Mouse (Mus musculus) liver, embryonic 13.5 days (tissue): Measurements from ENCODE around the gene Cfap57. TPM values are rescaled to one million over a fixed set of nuclear protein-coding genes. Genes with fewer than 3 reads are reported as not detected.
"Not testable (repeated sequence)": the region's sequence is repeated elsewhere in the genome, so short reads cannot be mapped to it uniquely, and the experiment has no call there.

Experiments
- ATAC-seq: fragments of 200-750 bp; cut with Nextera tagmentation; 2 replicates; pipeline ENCODE4 v1.8.0; 2017; ENCODE audit warnings: low read depth, mild to moderate bottlenecking, moderate number of reproducible peaks, moderate library complexity
- DNase-seq: peaks from one replicate; pipeline ENCODE4 v3.0.0; 2022
- H3K27ac ChIP-seq: fragments of 300-500 bp; sonication (generic); 2 replicates; pipeline ENCODE4 v1.5.1; 2015; ENCODE audit warnings: moderate library complexity, mild to moderate bottlenecking, inconsistent platforms
- H3K27me3 ChIP-seq: fragments of 300-500 bp; sonication (generic); 2 replicates; pipeline ENCODE4 v1.6.1; 2015; ENCODE audit warnings: mild to moderate bottlenecking, inconsistent platforms
- H3K36me3 ChIP-seq: fragments of 300-500 bp; sonication (generic); 2 replicates; pipeline ENCODE4 v1.6.1; 2015; ENCODE audit warnings: mild to moderate bottlenecking, inconsistent platforms
- H3K4me1 ChIP-seq: fragments of 300-500 bp; sonication (generic); replicated peaks from 2 replicates; pipeline ENCODE4 v1.6.1; 2015; ENCODE audit warnings: inconsistent platforms
- H3K4me2 ChIP-seq: fragments of 300-500 bp; sonication (generic); 2 replicates; pipeline ENCODE4 v1.6.1; 2015; ENCODE audit warnings: inconsistent platforms, mild to moderate bottlenecking, moderate library complexity
- H3K4me3 ChIP-seq: fragments of 300-500 bp; sonication (generic); replicated peaks from 2 replicates; pipeline ENCODE4 v1.5.1; 2015; ENCODE audit warnings: mild to moderate bottlenecking, inconsistent platforms
- H3K9ac ChIP-seq: fragments of 300-500 bp; sonication (generic); 2 replicates; pipeline ENCODE4 v1.6.1; 2015; ENCODE audit warnings: mild to moderate bottlenecking, inconsistent platforms
- H3K9me3 ChIP-seq: fragments of 300-500 bp; sonication (generic); replicated peaks from 2 replicates; pipeline ENCODE4 v1.6.1; 2016; ENCODE audit warnings: inconsistent platforms
- WGBS: fragments of 180-500 bp; shearing (Covaris S2); methylation state at CpG from one replicate; pipeline ENCODE4 v1.1.7; 2015; ENCODE audit not compliant: insufficient replicate concordance; 5-methylcytosine and 5-hydroxymethylcytosine counted together
- polyA plus RNA-seq: library from polyadenylated mRNA; unstranded; fragments of >200 nt; fragmentation: Nextera tagmentation; extraction: Ambion mirVana; gene quantifications from 2 replicates; pipeline ENCODE4 v1.2.1, GENCODE M21; 2015

Gene Cfap57
- polyA plus RNA-seq, 1 experiment from 2014 or later: 1.2 TPM

GRCm38 (mm10) chr4:118517497-118518146 lies 103.0 kb downstream of the Cfap57 start:
- Histone ChIP-seq H3K4me3 (no peak overlapping the region), H3K9me3 (no peaks in the 10 kb centered on the region), H3K27me3 (peaks cover 27% of the 10 kb centered on the region), H3K27ac (no peak overlapping the region), H3K9ac (no peak overlapping the region), H3K4me2 (peak overlapping the region; percentile 2; the same call in 1 of the 2 replicates), H3K36me3 (no peaks in the 10 kb centered on the region), H3K4me1 (peaks cover 12% of the 10 kb centered on the region)
- ATAC-seq (no peak), DNase-seq (no peak)
- 38% methylated on average over 16 of the region's 16 CpGs for WGBS

DNA sequence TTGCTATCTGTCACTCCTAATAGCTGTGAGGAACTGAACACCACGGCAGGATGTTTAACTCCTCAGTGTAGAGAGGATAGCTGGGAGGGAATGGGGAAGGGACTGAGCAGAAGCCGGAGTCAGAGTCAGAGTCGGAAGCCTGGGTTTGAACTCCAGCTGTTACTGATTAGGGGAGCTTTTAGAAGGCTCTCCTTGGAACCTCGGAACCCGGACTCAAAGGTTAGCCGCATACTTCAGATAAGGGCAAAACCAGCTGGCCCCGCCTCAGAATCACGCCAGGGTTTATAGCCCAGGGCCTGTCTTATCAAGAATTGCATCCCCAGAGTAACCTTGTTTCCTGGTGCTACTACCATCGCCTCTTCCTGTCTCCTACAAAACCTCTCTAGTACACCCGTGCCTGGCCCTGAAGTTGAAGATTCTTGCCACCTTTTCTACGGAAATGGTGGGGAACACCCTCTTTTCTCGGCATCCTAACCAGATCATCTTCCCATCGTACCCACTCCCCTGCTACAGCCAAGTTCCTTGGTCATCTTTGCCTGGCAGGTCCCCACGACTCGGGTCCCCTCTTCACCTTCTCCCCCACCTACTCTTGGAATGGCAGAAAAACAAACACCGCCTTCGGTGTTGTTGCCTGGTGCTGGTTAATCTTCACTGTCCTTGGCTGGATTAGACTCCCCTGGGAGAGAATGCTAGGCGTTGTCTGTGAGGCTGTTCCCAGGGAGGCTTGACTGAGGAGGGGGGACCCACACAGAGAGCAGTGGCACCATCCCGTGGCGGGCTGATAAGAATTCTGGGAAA lies 103.7 kb downstream of the Cfap57 start:
- Histone ChIP-seq H3K36me3 (no peaks in the 10 kb centered on the region), H3K27ac (no peak overlapping the region), H3K4me1 (peaks cover 12% of the 10 kb centered on the region), H3K9ac (no peak overlapping the region), H3K4me3 (no peak overlapping the region), H3K4me2 (peak overlapping the region; percentile 2; the same call in 1 of the 2 replicates), H3K9me3 (no peaks in the 10 kb centered on the region), H3K27me3 (peaks cover 27% of the 10 kb centered on the region)
- peak; percentile 5 for DNase-seq
- WGBS: 9% methylated on average over 20 of the region's 20 CpGs
- ATAC-seq: no peak

DNA sequence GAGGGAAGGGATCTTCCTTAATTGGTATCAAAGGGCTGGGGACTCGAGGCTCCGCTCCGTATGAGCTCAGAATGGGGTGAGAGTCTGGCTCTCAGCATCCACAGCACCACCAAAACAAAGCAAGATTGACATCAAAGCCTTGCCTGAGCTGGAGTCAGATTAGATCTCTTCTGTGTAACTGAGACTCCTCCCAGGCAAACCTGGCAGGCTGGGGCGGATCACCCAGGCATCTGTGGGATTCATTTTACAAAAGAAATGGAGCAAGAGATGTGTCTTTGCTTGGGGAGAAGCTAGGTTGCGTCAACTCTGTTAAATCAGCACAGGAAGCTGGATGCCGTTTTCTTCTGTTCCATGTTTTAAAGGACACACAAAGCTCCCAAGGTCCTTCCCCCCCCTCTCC lies 111.5 kb downstream of the Cfap57 start:
- 42% methylated on average over 6 of the region's 6 CpGs for WGBS
- ATAC-seq: no peak
- no peak overlapping the region for H3K4me3 ChIP-seq

GRCm38 (mm10) chr4:118507171-118507570 lies 113.4 kb downstream of the Cfap57 start:
- not testable (repeated sequence) for ATAC-seq, H3K36me3 ChIP-seq, H3K9ac ChIP-seq, H3K27me3 ChIP-seq, H3K4me2 ChIP-seq, H3K9me3 ChIP-seq, DNase-seq, H3K4me1 ChIP-seq, H3K4me3 ChIP-seq, H3K27ac ChIP-seq
- 67% methylated on average over 1 of the region's 1 CpGs for WGBS

More for the DNA sequence above, 111.5 kb downstream of the Cfap57 start:
- Histone ChIP-seq H3K4me2 (no peak overlapping the region), H3K4me1 (no peaks in the 10 kb centered on the region), H3K9me3 (no peaks in the 10 kb centered on the region), H3K36me3 (no peaks in the 10 kb centered on the region), H3K9ac (no peak overlapping the region), H3K27ac (no peak overlapping the region), H3K27me3 (no peaks in the 10 kb centered on the region)
- DNase-seq: no peak

- Histone ChIP-seq H3K27me3 (no peaks in the 10 kb centered on the region), H3K27ac (no peak overlapping the region), H3K9ac (no peak overlapping the region), H3K36me3 (no peaks in the 10 kb centered on the region), H3K9me3 (no peaks in the 10 kb centered on the region), H3K4me2 (no peak overlapping the region), H3K4me3 (no peak overlapping the region), H3K4me1 (no peaks in the 10 kb centered on the region)
- DNase-seq (no peak), ATAC-seq (no peak)
- WGBS: 60% methylated on average over 3 of the region's 3 CpGs
These were observed 115.0 kb downstream of the Cfap57 start for GRCm38 (mm10) chr4:118505551-118505950.

Other genes with a start within 250 kb of the Cfap57 start
- 2.0 TPM in 2 replicates for gene Szt2, start 211.5 kb downstream of the Cfap57 start, polyA plus RNA-seq
- gene Med8, start 211.4 kb downstream of the Cfap57 start, polyA plus RNA-seq: 97.4 and 107 TPM in 2 replicates
- gene Elovl1, start 192.7 kb downstream of the Cfap57 start, polyA plus RNA-seq: 106 and 107 TPM in 2 replicates
- gene Cdc20, start 183.4 kb downstream of the Cfap57 start, polyA plus RNA-seq: 210 and 211 TPM in 2 replicates
- gene Mpl, start 163.3 kb downstream of the Cfap57 start, polyA plus RNA-seq: 10.8 and 10.9 TPM in 2 replicates
- gene Tie1, start 130.7 kb downstream of the Cfap57 start, polyA plus RNA-seq: 7.0 and 8.0 TPM in 2 replicates
- 5.2 and 5.6 TPM in 2 replicates for gene 2610528J11Rik, start 93.8 kb downstream of the Cfap57 start, polyA plus RNA-seq
- gene Tmem125, start 76.7 kb downstream of the Cfap57 start, polyA plus RNA-seq: 0.80 and 0.88 TPM in 2 replicates
- 122 and 144 TPM in 2 replicates for gene Ebna1bp2, start within 50 bp of the Cfap57 start, polyA plus RNA-seq
- not detected in 2 replicates for gene Olfr62, start 38.2 kb upstream of the Cfap57 start, polyA plus RNA-seq
- not detected in 2 replicates for gene Olfr1342, start 72.0 kb upstream of the Cfap57 start, polyA plus RNA-seq
- gene Olfr1341, start 82.7 kb upstream of the Cfap57 start, polyA plus RNA-seq: not detected in 2 replicates
- gene Olfr1340, start 99.4 kb upstream of the Cfap57 start, polyA plus RNA-seq: not detected in 2 replicates
- not detected in 2 replicates for gene Olfr1339, start 111.4 kb upstream of the Cfap57 start, polyA plus RNA-seq
- not detected in 2 replicates for gene Olfr1338, start 138.0 kb upstream of the Cfap57 start, polyA plus RNA-seq
- not detected in 2 replicates for gene Olfr1337, start 161.8 kb upstream of the Cfap57 start, polyA plus RNA-seq
- not detected in 2 replicates for gene Olfr1335, start 189.2 kb upstream of the Cfap57 start, polyA plus RNA-seq
- not detected in 2 replicates for gene Olfr1333, start 215.5 kb upstream of the Cfap57 start, polyA plus RNA-seq
- gene Olfr1331, start 243.9 kb upstream of the Cfap57 start, polyA plus RNA-seq: not detected in 2 replicates